Mouse (Mus musculus): ENCODE measurements around the gene Traf1. TPM values are rescaled to one million over a fixed set of nuclear protein-coding genes. Genes with fewer than 3 reads are reported as not detected.

The Traf1 gene
- polyA plus RNA-seq, 1 experiment from 2014 or later = 3.3 TPM

DNA sequence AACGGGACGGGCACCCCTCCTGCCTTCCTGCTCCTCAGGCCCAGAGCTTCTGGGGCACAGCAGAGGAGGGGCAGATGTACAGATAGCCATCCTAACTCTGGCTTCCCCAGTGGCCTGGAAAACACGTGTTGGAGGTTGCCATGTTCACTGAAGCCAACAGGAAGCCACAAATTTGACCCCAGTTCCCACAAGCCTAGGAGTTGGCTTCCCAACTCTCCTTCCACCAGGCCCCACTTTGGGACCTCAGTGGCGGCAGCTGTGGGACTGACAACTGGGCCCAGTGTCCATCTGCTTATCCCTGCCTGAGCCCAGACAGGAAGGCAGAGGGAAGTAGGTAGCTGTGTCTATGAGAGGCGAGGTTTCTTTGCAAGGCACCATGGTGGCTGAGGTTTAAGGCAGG, 67.6 kb downstream of the Traf1 start:
- Histone ChIP-seq H3K4me3 (ENCODE audit: low read length) (no peak overlapping the region), H3K27ac (ENCODE audit: low read length) (no peak overlapping the region), H3K4me2 (ENCODE audit: low read depth, low read length) (no peak overlapping the region), H3K9me3 (replicated peaks; ENCODE audit: control insufficient read depth, low read length) (no peaks in the 10 kb centered on the region), H3K9ac (ENCODE audit: low read length) (no peak overlapping the region), H3K4me1 (ENCODE audit: control insufficient read depth, insufficient read depth, low read length) (no peaks in the 10 kb centered on the region), H3K36me3 (ENCODE audit: control insufficient read depth, insufficient read depth) (no peaks in the 10 kb centered on the region), H3K27me3 (ENCODE audit: control insufficient read depth, insufficient read depth, low read length) (no peaks in the 10 kb centered on the region)
- 67% methylated on average over 5 of the region's 5 CpGs for WGBS
- no peak for ATAC-seq (replicated peaks; ENCODE audit: extremely low read depth, insufficient read depth, low FRiP score)

Other genes with a start within 250 kb of the Traf1 start
- 61.2 and 62.7 TPM in 2 replicates for gene Gapvd1, start 206.5 kb downstream of the Traf1 start, polyA plus RNA-seq (2015; fragmentation: Nextera tagmentation; extraction: Ambion mirVana)
- gene Hspa5, start 189.8 kb downstream of the Traf1 start, polyA plus RNA-seq (2015; fragmentation: Nextera tagmentation; extraction: Ambion mirVana) = 630 and 742 TPM in 2 replicates
- gene Rabepk, start 161.9 kb downstream of the Traf1 start, polyA plus RNA-seq (2015; fragmentation: Nextera tagmentation; extraction: Ambion mirVana) = 26.3 and 26.9 TPM in 2 replicates
- 64.5 and 71.1 TPM in 2 replicates for gene Fbxw2, start 135.5 kb downstream of the Traf1 start, polyA plus RNA-seq (2015; fragmentation: Nextera tagmentation; extraction: Ambion mirVana)
- not detected in 2 replicates for gene Gm34653, start 128.8 kb downstream of the Traf1 start, polyA plus RNA-seq (2015; fragmentation: Nextera tagmentation; extraction: Ambion mirVana)
- gene Cutal, start 87.4 kb downstream of the Traf1 start, polyA plus RNA-seq (2015; fragmentation: Nextera tagmentation; extraction: Ambion mirVana) = 0.20 and 0.32 TPM in 2 replicates
- gene Psmd5, start 86.8 kb downstream of the Traf1 start, polyA plus RNA-seq (2015; fragmentation: Nextera tagmentation; extraction: Ambion mirVana) = 54.0 and 57.4 TPM in 2 replicates
- gene Phf19, start 47.7 kb downstream of the Traf1 start, polyA plus RNA-seq (2015; fragmentation: Nextera tagmentation; extraction: Ambion mirVana) = 2.1 and 2.6 TPM in 2 replicates
- gene Hc, start 99.7 kb upstream of the Traf1 start, polyA plus RNA-seq (2015; fragmentation: Nextera tagmentation; extraction: Ambion mirVana) = 0.09 and 0.35 TPM in 2 replicates
- gene AI182371, start 139.8 kb upstream of the Traf1 start, polyA plus RNA-seq (2015; fragmentation: Nextera tagmentation; extraction: Ambion mirVana) = 0.10 and 0.42 TPM in 2 replicates
- 19.7 and 21.3 TPM in 2 replicates for gene Cntrl, start 147.7 kb upstream of the Traf1 start, polyA plus RNA-seq (2015; fragmentation: Nextera tagmentation; extraction: Ambion mirVana)
- 256 and 284 TPM in 2 replicates for gene Rab14, start 239.3 kb upstream of the Traf1 start, polyA plus RNA-seq (2015; fragmentation: Nextera tagmentation; extraction: Ambion mirVana)

Data from heart, embryonic 16.5 days (tissue).